23 mouse cellular contexts compared by ENCODE assay signal in genomic region chr14:8478098-8478497, GRCm38 (mm10).
"Had no signal": no experiment of that assay in that cellular context is flagged by ENCODE, and none has a peak within 500 bp of the region (broad histone marks: within the 10 kb centered on the region; RNA-seq: fewer than 3 reads in every experiment).

No protein-coding gene starts in this region.

- H3K4me3 ChIP-seq: heart, adult 2 months; heart, embryonic 13.5 days; heart, embryonic 15.5 days; hindbrain, embryonic 13.5 days; hindbrain, embryonic 15.5 days; kidney, embryonic 15.5 days; limb, embryonic 13.5 days; limb, embryonic 15.5 days had no signal

- H3K27me3 ChIP-seq: heart, embryonic 13.5 days; heart, embryonic 15.5 days; hindbrain, embryonic 13.5 days; hindbrain, embryonic 15.5 days; kidney, embryonic 15.5 days; limb, embryonic 13.5 days; limb, embryonic 15.5 days had no signal

- DNase-seq: gastrocnemius, postnatal 14 days; gastrocnemius, postnatal 36 days; heart, adult 11 months; heart, adult 2 months; heart, postnatal 14 days; heart, postnatal 36 days; kidney, adult 11 months; kidney, adult 2 months; kidney, adult 9 months; kidney, postnatal 14 days; kidney, postnatal 36 days; left cerebral cortex, postnatal 4 days had no signal

- H3K36me3 ChIP-seq: heart, embryonic 15.5 days; hindbrain, embryonic 13.5 days; hindbrain, embryonic 15.5 days; limb, embryonic 15.5 days had no signal

- H3K9me3 ChIP-seq: heart, embryonic 15.5 days; hindbrain, embryonic 13.5 days; hindbrain, embryonic 15.5 days; kidney, embryonic 15.5 days; limb, embryonic 15.5 days had no signal

- H3K4me1 ChIP-seq: heart, embryonic 15.5 days; kidney, embryonic 15.5 days; limb, embryonic 15.5 days had no signal

- H3K27ac ChIP-seq: heart, adult 2 months; heart, embryonic 13.5 days; heart, embryonic 15.5 days; hindbrain, embryonic 15.5 days; hindbrain, postnatal 0 days; kidney, embryonic 15.5 days; kidney, postnatal 0 days; limb, embryonic 13.5 days; limb, embryonic 15.5 days had no signal

- H3K9ac ChIP-seq: heart, embryonic 13.5 days; heart, embryonic 15.5 days; hindbrain, embryonic 13.5 days; hindbrain, embryonic 15.5 days; kidney, embryonic 15.5 days; limb, embryonic 13.5 days; limb, embryonic 15.5 days had no signal

- ATAC-seq: hindbrain, postnatal 0 days; intestine, embryonic 16.5 days had no signal

- H3K4me2 ChIP-seq: heart, embryonic 11.5 days; heart, embryonic 13.5 days; heart, embryonic 15.5 days; hindbrain, embryonic 13.5 days; hindbrain, embryonic 15.5 days; kidney, embryonic 15.5 days; limb, embryonic 13.5 days; limb, embryonic 15.5 days had no signal
